15 mouse cellular contexts compared by ENCODE assay signal in the genomic region with DNA sequence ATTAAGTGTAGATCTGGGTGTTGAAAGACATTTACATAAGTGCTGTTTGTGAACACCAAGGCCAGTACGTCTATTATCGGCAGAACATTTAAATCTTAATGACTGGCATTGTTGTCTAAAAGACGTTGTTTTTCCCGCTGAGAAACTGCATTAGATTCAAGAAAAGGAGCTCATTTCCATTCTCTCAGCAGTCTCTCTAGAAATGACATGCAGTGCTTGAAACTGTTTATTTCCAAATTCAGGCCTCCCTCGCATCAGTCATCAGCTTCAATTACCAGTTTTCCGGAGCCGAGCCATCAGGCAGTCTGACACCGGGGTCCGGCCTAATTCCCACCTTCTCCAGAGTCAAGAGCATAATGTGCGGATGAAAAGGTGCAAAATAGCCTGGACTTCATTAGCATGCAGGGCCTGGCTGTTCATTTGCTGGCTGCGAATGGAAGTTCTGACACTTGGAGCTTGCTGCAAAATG. TPM values are rescaled to one million over a fixed set of nuclear protein-coding genes. Genes with fewer than 3 reads are reported as not detected.
DNase-seq lines count a peak whose midpoint lies in the region; ATAC-seq and TF ChIP-seq lines count a peak whose summit lies in the region.
"Had no signal": no experiment of that assay in that cellular context is flagged by ENCODE, and none has a peak within 500 bp of the region (broad histone marks: within the 10 kb centered on the region; RNA-seq: fewer than 3 reads in every experiment).

No protein-coding gene starts in this region.

- no peak overlapping the region for H3K9ac ChIP-seq in heart, embryonic 12.5 days
- H3K9ac ChIP-seq in forebrain, postnatal 0 days: no peak overlapping the region
- H3K9ac ChIP-seq in midbrain, embryonic 14.5 days (replicated peaks; ENCODE audit: low read length): no peak overlapping the region
- H3K9ac ChIP-seq: embryonic facial prominence, embryonic 13.5 days had no signal

- DNase-seq in heart, adult 9 months (ENCODE audit: low spot score in 2 of 2): no peak
- DNase-seq in R1 (ENCODE audit: low read depth, low spot score): peak; percentile 60
- DNase-seq in forebrain, postnatal 0 days: peak; percentile 33
- peak; percentile 44 for DNase-seq in midbrain, embryonic 14.5 days
- no peak for DNase-seq in lung, postnatal 14 days
- DNase-seq in adrenal gland, postnatal 36 days: no peak
- DNase-seq in testis, postnatal 10 days (ENCODE audit: low spot score): no peak
- DNase-seq: adrenal gland, adult 8-10 months; cerebellum, postnatal 10 days; kidney, adult 11 months; kidney, postnatal 4 days; right cerebral cortex, postnatal 4 days; thymus, postnatal 4 days had no signal

- H3K4me1 ChIP-seq in heart, embryonic 12.5 days (replicated peaks): peaks cover 11% of the 10 kb centered on the region
- H3K4me1 ChIP-seq in forebrain, postnatal 0 days (ENCODE audit: insufficient read depth): no peaks in the 10 kb centered on the region
- H3K4me1 ChIP-seq in midbrain, embryonic 14.5 days (ENCODE audit: control insufficient read depth, insufficient read depth, low read length): peaks cover 4% of the 10 kb centered on the region; the same call in 1 of the 2 replicates

- no peak for ATAC-seq in heart, embryonic 12.5 days (ENCODE audit: insufficient number of reproducible peaks, low FRiP score)
- ATAC-seq in forebrain, postnatal 0 days: peak; percentile 59; the same call in 1 of the 2 replicates
- no peak; the same call in 1 of the 2 replicates for ATAC-seq in midbrain, embryonic 14.5 days (ENCODE audit: low FRiP score, low TSS enrichment)

- no peak for TF ChIP-seq CTCF in forebrain, postnatal 0 days (IDR thresholded peaks at IDR 0.05; ENCODE audit: low read depth)

- peak overlapping the region; percentile 41 for H3K4me2 ChIP-seq in heart, embryonic 12.5 days
- no peak overlapping the region for H3K4me2 ChIP-seq in forebrain, postnatal 0 days (ENCODE audit: low read depth)
- peak overlapping the region; percentile 3; the same call in 1 of the 2 replicates for H3K4me2 ChIP-seq in midbrain, embryonic 14.5 days (ENCODE audit: low read length)
- H3K4me2 ChIP-seq: embryonic facial prominence, embryonic 13.5 days had no signal

- no peak overlapping the region for H3K4me3 ChIP-seq in heart, embryonic 12.5 days
- H3K4me3 ChIP-seq in forebrain, postnatal 0 days (ENCODE audit: low read depth, low read length): no peak overlapping the region
- no peak overlapping the region for H3K4me3 ChIP-seq in midbrain, embryonic 14.5 days (replicated peaks; ENCODE audit: low read depth, low read length)
- H3K4me3 ChIP-seq: embryonic facial prominence, embryonic 13.5 days had no signal

- H3K36me3 ChIP-seq in heart, embryonic 12.5 days: no peaks in the 10 kb centered on the region
- H3K36me3 ChIP-seq in forebrain, postnatal 0 days (ENCODE audit: insufficient read depth): no peaks in the 10 kb centered on the region
- H3K36me3 ChIP-seq in midbrain, embryonic 14.5 days (ENCODE audit: control insufficient read depth, insufficient read depth, low read length): no peaks in the 10 kb centered on the region
- H3K36me3 ChIP-seq: embryonic facial prominence, embryonic 13.5 days had no signal

- peaks cover 19% of the 10 kb centered on the region for H3K27me3 ChIP-seq in heart, embryonic 12.5 days (replicated peaks)
- H3K27me3 ChIP-seq in forebrain, postnatal 0 days (ENCODE audit: insufficient read depth, low read length): no peaks in the 10 kb centered on the region; the same call in 1 of the 2 replicates
- H3K27me3 ChIP-seq in midbrain, embryonic 14.5 days (ENCODE audit: control insufficient read depth, insufficient read depth, low read length): peaks cover 31% of the 10 kb centered on the region

- no peak overlapping the region for H3K27ac ChIP-seq in heart, embryonic 12.5 days (ENCODE audit: poor library complexity, severe bottlenecking)
- no peak overlapping the region for H3K27ac ChIP-seq in forebrain, postnatal 0 days (ENCODE audit: low read depth, low read length)
- peak overlapping the region; percentile 50; the same call in 1 of the 2 replicates for H3K27ac ChIP-seq in midbrain, embryonic 14.5 days (replicated peaks; ENCODE audit: low read depth, low read length)
- H3K27ac ChIP-seq: embryonic facial prominence, embryonic 13.5 days had no signal

- WGBS in heart, embryonic 12.5 days: 31% methylated on average over 11 of the region's 11 CpGs
- 9% methylated on average over 11 of the region's 11 CpGs for WGBS in forebrain, postnatal 0 days
- 14% methylated on average over 11 of the region's 11 CpGs for WGBS in midbrain, embryonic 14.5 days

- no peaks in the 10 kb centered on the region for H3K9me3 ChIP-seq in heart, embryonic 12.5 days (replicated peaks)
- no peaks in the 10 kb centered on the region for H3K9me3 ChIP-seq in forebrain, postnatal 0 days (ENCODE audit: low read length)
- no peaks in the 10 kb centered on the region for H3K9me3 ChIP-seq in midbrain, embryonic 14.5 days (ENCODE audit: control insufficient read depth, low read length)
- H3K9me3 ChIP-seq: embryonic facial prominence, embryonic 13.5 days had no signal

RNA-seq across cellular contexts. Expression of a gene that starts 32.1 kb away (rescaled TPM):
- polyA plus RNA-seq in heart, embryonic 12.5 days (2016; fragmentation: Nextera tagmentation; extraction: Ambion mirVana): 20.3 and 20.5 TPM in 2 replicates
- total RNA-seq in forebrain, postnatal 0 days (2014; rRNA removed): 14.5 and 18.2 TPM in 2 replicates
- polyA plus RNA-seq in forebrain, postnatal 0 days (2015; fragmentation: Nextera tagmentation; extraction: Ambion mirVana): 17.0 and 18.1 TPM in 2 replicates
- 22.0 and 34.3 TPM in 2 replicates for polyA plus RNA-seq in midbrain, embryonic 14.5 days (2014; fragmentation: Nextera tagmentation; extraction: Ambion mirVana)
- 10 to 100 TPM; 46.4 to 47.3 TPM for total RNA-seq in adrenal gland, postnatal 36 days (2021)

Comparison
In these comparisons a context has a peak if more than half of its experiments do, and no peak if none do; other contexts are left out.
1. DNase-seq: peak in R1 (single experiment), forebrain, postnatal 0 days (single experiment) and midbrain, embryonic 14.5 days (single experiment); none in heart, adult 9 months (0 of 2), lung, postnatal 14 days (single experiment), adrenal gland, postnatal 36 days (0 of 2) and testis, postnatal 10 days (single experiment).